8 mouse cellular contexts compared by ENCODE assay signal in the genomic region with DNA sequence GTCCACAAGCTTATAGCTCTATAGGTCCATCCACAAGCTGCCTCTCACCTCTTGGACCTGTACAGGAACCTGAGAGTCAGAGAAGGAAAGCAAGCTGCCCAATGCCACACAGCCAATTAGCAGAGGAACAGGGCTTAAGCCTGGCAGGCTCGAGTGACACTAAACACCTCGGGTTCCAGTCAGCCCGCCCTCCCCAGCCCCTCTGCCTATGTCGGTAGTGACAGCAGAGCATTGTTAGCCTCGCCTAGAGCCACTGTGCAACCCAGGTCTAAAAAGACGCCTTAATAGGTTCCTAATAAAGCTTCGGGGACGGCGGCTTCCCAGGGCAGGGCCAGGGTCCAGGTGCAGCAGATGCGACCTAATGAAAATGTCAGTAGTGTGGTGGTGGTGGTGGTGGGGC.
A peak's percentile ranks its signal among the peaks of the same experiment; 100 is the strongest.
DNase-seq lines count a peak whose midpoint lies in the region; ATAC-seq lines count a peak whose summit lies in the region.

No protein-coding gene starts in this region.

- peaks cover 48% of the 10 kb centered on the region for H3K4me1 ChIP-seq in heart, embryonic 12.5 days (replicated peaks)
- peaks cover 50% of the 10 kb centered on the region for H3K4me1 ChIP-seq in embryonic facial prominence, embryonic 13.5 days
- H3K4me1 ChIP-seq in hindbrain, embryonic 15.5 days (replicated peaks): peaks cover 56% of the 10 kb centered on the region
- H3K4me1 ChIP-seq in midbrain, embryonic 14.5 days (ENCODE audit: control insufficient read depth, insufficient read depth, low read length): peaks cover 57% of the 10 kb centered on the region

- no peak for ATAC-seq in heart, embryonic 12.5 days (ENCODE audit: insufficient number of reproducible peaks, low FRiP score)
- ATAC-seq in embryonic facial prominence, embryonic 13.5 days (ENCODE audit: insufficient number of reproducible peaks, insufficient read depth, low FRiP score, low TSS enrichment, low read depth): no peak
- ATAC-seq in hindbrain, embryonic 15.5 days (ENCODE audit: low FRiP score, low read depth): no peak
- no peak for ATAC-seq in midbrain, embryonic 14.5 days (ENCODE audit: low FRiP score, low TSS enrichment)
- no peak for ATAC-seq in activated CD4-positive, CD25-positive, alpha-beta regulatory T cell, adult 4 months

- no peak for DNase-seq in heart, postnatal 14 days
- DNase-seq in midbrain, embryonic 14.5 days: no peak
- no peak for DNase-seq in cerebellum, postnatal 36 days
- no peak for DNase-seq in right cerebral cortex, postnatal 25 days

- no peaks in the 10 kb centered on the region for H3K27me3 ChIP-seq in heart, embryonic 12.5 days (replicated peaks)
- no peaks in the 10 kb centered on the region for H3K27me3 ChIP-seq in embryonic facial prominence, embryonic 13.5 days
- no peaks in the 10 kb centered on the region for H3K27me3 ChIP-seq in hindbrain, embryonic 15.5 days
- no peaks in the 10 kb centered on the region for H3K27me3 ChIP-seq in midbrain, embryonic 14.5 days (ENCODE audit: control insufficient read depth, insufficient read depth, low read length)

- no peak overlapping the region for H3K4me2 ChIP-seq in heart, embryonic 12.5 days
- H3K4me2 ChIP-seq in embryonic facial prominence, embryonic 13.5 days: no peak overlapping the region
- no peak overlapping the region for H3K4me2 ChIP-seq in hindbrain, embryonic 15.5 days
- no peak overlapping the region for H3K4me2 ChIP-seq in midbrain, embryonic 14.5 days (ENCODE audit: low read length)

- intact Hi-C loops in heart, postnatal 14 days (cut with DNase I): no loop called here

- no peak overlapping the region for H3K4me3 ChIP-seq in heart, embryonic 12.5 days
- H3K4me3 ChIP-seq in embryonic facial prominence, embryonic 13.5 days: no peak overlapping the region
- H3K4me3 ChIP-seq in hindbrain, embryonic 15.5 days: no peak overlapping the region
- no peak overlapping the region for H3K4me3 ChIP-seq in midbrain, embryonic 14.5 days (replicated peaks; ENCODE audit: low read depth, low read length)

- H3K9ac ChIP-seq in heart, embryonic 12.5 days: peak overlapping the region; percentile 53; the same call in 1 of the 2 replicates
- H3K9ac ChIP-seq in embryonic facial prominence, embryonic 13.5 days: no peak overlapping the region
- peak overlapping the region; percentile 3; the same call in 1 of the 2 replicates for H3K9ac ChIP-seq in hindbrain, embryonic 15.5 days
- peak overlapping the region; percentile 51; the same call in 1 of the 2 replicates for H3K9ac ChIP-seq in midbrain, embryonic 14.5 days (replicated peaks; ENCODE audit: low read length)

- 0 out of 2 replicates have a peak overlapping the region, but pooled peaks have one; percentile 2 for H3K27ac ChIP-seq in heart, embryonic 12.5 days (ENCODE audit: poor library complexity, severe bottlenecking)
- peak overlapping the region; percentile 99; the same call in 1 of the 2 replicates for H3K27ac ChIP-seq in embryonic facial prominence, embryonic 13.5 days
- peak overlapping the region; percentile 99 for H3K27ac ChIP-seq in hindbrain, embryonic 15.5 days (replicated peaks)
- peak overlapping the region; percentile 100 for H3K27ac ChIP-seq in midbrain, embryonic 14.5 days (replicated peaks; ENCODE audit: low read depth, low read length)

- 57% methylated on average over 10 of the region's 10 CpGs for WGBS in heart, embryonic 12.5 days
- WGBS in embryonic facial prominence, embryonic 13.5 days: 46% methylated on average over 10 of the region's 10 CpGs
- WGBS in hindbrain, embryonic 15.5 days: 22% methylated on average over 10 of the region's 10 CpGs
- WGBS in midbrain, embryonic 14.5 days: 17% methylated on average over 10 of the region's 10 CpGs

- no peaks in the 10 kb centered on the region for H3K9me3 ChIP-seq in heart, embryonic 12.5 days (replicated peaks)
- no peaks in the 10 kb centered on the region for H3K9me3 ChIP-seq in embryonic facial prominence, embryonic 13.5 days
- no peaks in the 10 kb centered on the region for H3K9me3 ChIP-seq in hindbrain, embryonic 15.5 days
- H3K9me3 ChIP-seq in midbrain, embryonic 14.5 days (ENCODE audit: control insufficient read depth, low read length): no peaks in the 10 kb centered on the region

- H3K36me3 ChIP-seq in heart, embryonic 12.5 days: no peaks in the 10 kb centered on the region
- H3K36me3 ChIP-seq in embryonic facial prominence, embryonic 13.5 days: no peaks in the 10 kb centered on the region
- H3K36me3 ChIP-seq in hindbrain, embryonic 15.5 days: no peaks in the 10 kb centered on the region
- no peaks in the 10 kb centered on the region for H3K36me3 ChIP-seq in midbrain, embryonic 14.5 days (ENCODE audit: control insufficient read depth, insufficient read depth, low read length)

Comparison
In these comparisons a context has a peak if more than half of its experiments do, and no peak if none do; other contexts are left out.
1. H3K27ac ChIP-seq: peak in every context shown above with its lines; median percentile 100 in midbrain, embryonic 14.5 days; 99 in embryonic facial prominence, embryonic 13.5 days; 99 in hindbrain, embryonic 15.5 days; 2 in heart, embryonic 12.5 days.